Mouse (Mus musculus): Measurements from ENCODE around the gene Foxn3.

DNA sequence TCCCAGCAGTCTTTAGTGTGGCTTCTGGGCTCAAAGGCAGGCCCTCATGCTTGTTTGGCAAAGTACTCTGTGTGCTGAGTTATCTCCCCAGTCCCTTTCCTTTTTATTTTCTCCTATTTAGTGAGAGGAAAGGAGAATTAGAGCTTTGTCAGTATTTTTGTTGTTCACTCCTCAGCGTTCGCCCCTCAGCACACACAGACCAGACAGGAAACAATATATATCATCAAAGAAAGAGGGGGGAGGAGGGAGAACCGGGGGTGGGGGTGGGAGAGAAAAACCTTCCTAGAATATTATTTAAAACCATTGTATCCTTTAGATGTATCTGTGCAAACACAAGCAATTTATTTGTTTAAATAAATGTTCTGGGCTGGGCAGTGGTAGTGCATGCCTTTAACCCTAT, 47.9 kb downstream of the Foxn3 start:
- TF ChIP-seq CTCF (IDR thresholded peaks at IDR 0.05; ENCODE audit: borderline replicate concordance, extremely low read depth, insufficient read depth, insufficient read length) (no peak), POLR2A (IDR thresholded peaks at IDR 0.05; ENCODE audit: borderline replicate concordance, extremely low read depth, insufficient read depth, insufficient read length, poor library complexity, severe bottlenecking) (no peak)
